Mouse (Mus musculus) C2C12 (cell line): ENCODE results near the gene Sf3a3.

ENCODE experiments used
- CEBPB ChIP-seq: IDR thresholded peaks from one replicate; pipeline ENCODE4 v1.6.1; 2011; ENCODE audit warnings: low read depth, mild to moderate bottlenecking, control low read depth, moderate library complexity
- CTCF ChIP-seq: IDR thresholded peaks from one replicate; pipeline ENCODE4 v1.5.1; 2011; ENCODE audit not compliant: control insufficient read depth, insufficient read depth, insufficient read length
- FOSL1 ChIP-seq: IDR thresholded peaks from one replicate; pipeline ENCODE4 v1.8.0; 2011; ENCODE audit warnings: mild to moderate bottlenecking, low read length; ENCODE audit not compliant: poor library complexity, insufficient read depth, severe bottlenecking
- MAX ChIP-seq: IDR thresholded peaks from one replicate; pipeline ENCODE4 v1.6.1; 2011; ENCODE audit warnings: mild to moderate bottlenecking, control low read depth
- MYOD1 ChIP-seq: IDR thresholded peaks from one replicate; pipeline ENCODE4 v1.6.1; 2011; ENCODE audit warnings: low read depth; ENCODE audit not compliant: control insufficient read depth, insufficient read length
- MYOG ChIP-seq: IDR thresholded peaks from one replicate; pipeline ENCODE4 v1.6.1; 2011; ENCODE audit not compliant: control insufficient read depth, insufficient read length; ENCODE audit errors: extremely low read depth
- USF1 ChIP-seq: IDR thresholded peaks from one replicate; pipeline ENCODE4 v1.6.1; 2011; ENCODE audit warnings: low read depth, mild to moderate bottlenecking, control low read depth, moderate library complexity

DNA sequence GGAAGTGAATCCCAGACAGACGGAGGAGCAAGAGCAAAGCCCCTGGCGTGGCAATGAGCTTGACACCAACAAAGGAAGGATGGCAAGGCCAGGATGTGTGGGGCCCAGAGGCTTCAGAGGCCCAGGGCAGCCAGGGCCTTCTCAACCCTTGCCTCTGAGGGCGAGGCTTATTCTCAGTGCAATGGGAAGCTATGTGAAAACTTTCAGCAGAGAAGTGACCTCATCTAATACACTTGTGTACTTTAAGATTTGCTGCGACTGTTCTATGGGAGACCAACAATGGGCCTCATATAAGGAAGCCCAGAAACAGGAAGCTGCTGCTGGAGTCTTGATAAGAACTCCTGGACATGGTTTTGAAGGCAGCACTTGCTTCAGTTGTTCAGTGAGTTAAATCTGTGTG, 57.5 kb downstream of the Sf3a3 start:
- TF ChIP-seq CTCF (no peak), MAX (no peak), USF1 (no peak), CEBPB (no peak), MYOG (no peak), MYOD1 (no peak), FOSL1 (no peak)
